Mouse (Mus musculus): ENCODE results near the gene Zfp953. TPM values are rescaled to one million over a fixed set of nuclear protein-coding genes. Genes with fewer than 3 reads are reported as not detected.

The Zfp953 gene
- total RNA-seq (2023; ENCODE audit: inconsistent age): 7.8 to 9.4 TPM (median 7.9 TPM) in 4 replicates

DNA sequence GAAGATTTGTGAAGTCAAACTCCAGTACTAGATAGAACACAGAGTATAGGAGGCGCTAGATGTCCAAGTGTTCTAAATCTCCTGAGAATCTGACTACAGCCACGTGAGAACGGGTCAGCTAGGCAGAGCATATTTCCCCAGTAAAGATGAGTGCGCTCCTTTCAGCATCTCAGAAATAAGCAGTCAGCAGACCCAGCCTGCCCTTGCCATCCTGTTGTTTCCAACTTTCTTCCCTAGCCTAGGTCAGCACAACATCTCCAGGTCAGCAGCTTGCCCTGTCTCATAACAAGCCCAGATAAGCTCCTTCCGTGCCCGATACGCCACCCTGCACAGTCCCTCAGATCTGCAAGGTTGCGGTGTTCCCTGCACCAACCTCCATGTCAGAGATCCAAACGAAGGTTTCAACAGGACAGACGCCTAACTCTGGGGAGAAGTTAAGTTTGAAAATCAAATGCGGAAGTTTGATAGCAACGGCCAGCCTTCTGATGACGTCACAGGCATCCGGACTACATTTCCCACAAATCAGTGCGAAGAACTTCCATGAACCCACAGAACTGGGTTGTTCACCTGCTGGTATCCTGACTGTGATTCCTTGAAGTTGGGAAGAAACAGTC, at the start of gene Zfp953, which contains the start of gene Gm28044:
Gene Zfp953 (minus strand): TSS at position 475 of the 614 bp plus-strand sequence.
Gene Gm28044 (minus strand): TSS at position 406 of the 614 bp plus-strand sequence.

DNA sequence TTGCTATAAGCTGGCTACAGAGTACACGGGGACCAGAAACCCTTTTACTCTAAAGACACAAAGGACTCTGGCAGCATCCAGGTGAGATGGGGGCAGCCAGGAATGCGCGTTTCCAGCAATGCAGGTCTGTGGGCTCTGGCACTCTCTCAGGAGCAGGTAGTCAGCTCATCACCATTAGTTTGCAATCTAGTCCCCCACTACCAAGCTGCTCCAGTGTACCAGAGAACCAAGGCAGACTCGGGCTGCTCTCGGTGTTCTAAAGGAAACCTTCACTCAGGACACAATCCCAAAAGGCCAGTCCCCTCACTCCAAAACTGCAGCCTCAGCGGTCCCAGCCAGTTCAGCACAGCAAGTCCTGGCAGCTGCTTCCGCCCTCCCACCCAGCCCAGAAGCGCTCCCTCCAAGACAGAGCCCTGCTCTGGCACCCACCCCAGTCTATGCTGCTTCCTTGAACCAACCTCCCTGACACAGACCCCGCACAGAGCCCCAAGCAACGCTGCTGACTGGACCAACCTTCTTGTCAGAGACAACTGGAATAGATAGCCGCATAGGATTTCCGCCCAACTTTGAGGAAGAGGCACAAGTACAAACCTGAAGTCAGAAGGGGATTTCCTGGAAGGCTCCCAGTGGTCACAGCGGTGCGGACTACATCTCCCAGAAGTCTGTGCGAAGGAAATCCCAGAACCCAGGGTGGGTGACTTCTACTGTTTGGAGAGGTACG, 38.9 kb upstream of the Zfp953 start, which contains the start of gene Zfp429:
Gene Zfp429 (minus strand): TSS at position 637 of the 721 bp plus-strand sequence.

DNA sequence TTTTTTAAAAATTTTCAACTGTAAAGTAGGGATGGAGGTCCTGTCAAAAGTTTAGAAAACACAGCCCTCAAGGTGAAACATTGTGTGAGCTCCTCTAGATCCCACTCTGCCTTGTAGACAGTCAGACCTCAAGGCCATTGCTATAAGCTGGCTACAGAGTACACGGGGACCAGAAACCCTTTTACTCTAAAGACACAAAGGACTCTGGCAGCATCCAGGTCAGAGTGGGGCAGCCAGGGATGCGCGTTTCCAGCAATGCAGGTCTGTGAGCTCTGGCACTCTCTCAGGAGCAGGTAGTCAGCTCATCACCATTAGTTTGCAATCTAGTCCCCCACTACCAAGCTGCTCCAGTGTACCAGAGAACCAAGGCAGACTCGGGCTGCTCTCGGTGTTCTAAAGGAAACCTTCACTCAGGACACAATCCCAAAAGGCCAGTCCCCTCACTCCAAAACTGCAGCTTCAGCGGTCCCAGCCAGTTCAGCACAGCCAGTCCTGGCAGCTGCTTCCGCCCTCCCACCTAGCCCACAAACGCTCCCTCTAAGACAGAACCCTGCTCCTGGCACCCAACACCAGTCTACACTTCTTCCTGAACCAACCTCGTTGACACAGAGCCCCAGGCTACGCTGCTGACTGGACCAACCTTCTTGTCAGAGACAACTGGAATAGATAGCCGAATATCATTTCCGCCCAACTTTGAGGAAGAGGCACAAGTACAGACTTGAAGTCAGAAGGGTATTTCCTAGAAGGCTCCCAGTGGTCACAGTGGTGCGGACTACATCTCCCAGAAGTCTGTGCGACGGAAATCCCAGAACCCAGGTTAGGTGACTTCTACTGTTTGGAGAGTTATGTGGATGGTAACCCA, 14.9 kb upstream of the Zfp953 start, which contains the start of the genes Gm28041 and Zfp456:
Gene Gm28041 (minus strand): TSS at position 684 of the 862 bp plus-strand sequence.
Gene Zfp456 (minus strand): TSS at position 761 of the 862 bp plus-strand sequence.

DNA sequence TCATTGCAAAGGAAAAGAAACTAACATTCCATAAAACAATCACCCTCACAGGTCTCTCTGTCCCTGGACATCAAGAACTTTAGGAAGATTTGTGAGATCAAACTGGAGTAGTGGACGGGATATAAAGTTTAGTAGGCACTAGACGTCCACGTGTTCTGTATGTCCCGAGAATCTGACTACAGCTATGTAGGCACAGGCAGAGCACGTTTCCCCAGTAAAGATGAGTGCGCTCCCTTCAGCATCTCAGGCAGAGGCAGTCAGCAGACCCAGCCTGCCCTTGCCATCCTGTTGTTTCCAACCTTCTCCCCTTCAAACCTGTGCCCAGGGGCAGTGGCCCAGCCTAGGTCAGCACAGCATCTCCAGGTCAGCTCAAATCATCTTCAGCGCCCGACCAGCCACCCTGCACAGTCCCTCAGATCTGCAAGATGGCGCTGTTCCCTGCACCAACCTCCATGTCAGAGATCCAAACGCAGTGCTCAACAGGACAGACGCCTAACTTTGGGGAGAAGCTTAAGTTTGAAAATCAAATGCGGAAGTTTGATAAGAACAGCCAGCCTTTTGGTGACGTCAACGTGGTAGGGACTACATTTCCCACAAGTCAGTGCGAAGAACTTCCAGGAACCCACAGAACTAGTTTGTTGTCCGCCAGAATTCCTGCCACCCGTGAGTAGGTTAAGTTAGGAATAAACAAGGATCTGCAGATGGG, 28.2 kb downstream of the Zfp953 start, which contains the start of gene Zfp595:
Gene Zfp595 (minus strand): TSS at position 552 of the 706 bp plus-strand sequence.

DNA sequence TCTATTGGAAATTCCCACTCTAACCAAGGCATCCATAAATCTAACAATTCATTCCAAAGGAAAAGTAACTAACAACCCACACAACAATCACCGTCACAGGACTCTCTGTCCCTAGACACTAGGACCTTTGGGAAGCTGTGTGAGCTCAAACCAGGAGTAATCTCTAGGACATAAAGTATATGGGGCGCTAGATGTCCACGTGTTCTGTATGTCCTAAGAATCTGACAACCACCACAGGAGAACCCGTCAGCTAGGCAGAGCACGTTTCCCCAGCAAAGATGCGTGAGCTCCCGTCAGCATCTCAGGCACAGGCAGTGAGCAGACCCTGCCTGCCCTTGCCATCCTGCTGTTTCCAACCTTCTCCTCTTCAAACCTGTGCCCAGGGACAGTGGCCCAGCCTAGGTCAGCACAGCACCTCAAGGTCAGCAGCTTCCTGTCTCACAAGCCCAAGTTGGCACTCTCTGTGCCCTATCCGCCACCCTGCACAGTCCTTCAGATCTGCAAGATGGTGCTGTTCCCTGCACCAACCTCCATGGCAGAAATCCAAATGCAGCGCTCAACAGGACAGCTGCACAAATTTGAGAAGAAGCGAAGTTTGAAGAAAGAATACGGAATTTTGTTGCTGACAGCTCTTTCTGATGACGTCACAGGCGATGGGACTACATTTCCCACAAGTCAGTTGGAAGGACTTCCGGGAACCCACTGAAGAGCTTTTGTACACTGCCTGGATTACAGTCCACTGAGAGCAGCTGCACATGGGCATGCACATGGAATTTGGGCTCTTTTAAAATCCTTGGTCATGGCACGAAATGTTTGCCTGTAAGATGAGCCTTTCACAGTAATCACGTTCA, 54.4 kb downstream of the Zfp953 start, which contains the start of gene Zfp457:
Gene Zfp457 (minus strand): TSS at position 664 of the 851 bp plus-strand sequence.

Other genes starting within 250 kb of the Zfp953 start
- 0.29 to 0.99 TPM (median 0.50 TPM) in 4 replicates for gene Rslcan18, start 244.3 kb downstream of the Zfp953 start, total RNA-seq (2023; ENCODE audit: inconsistent age)
- gene Zfp759, start 238.9 kb downstream of the Zfp953 start, total RNA-seq (2023; ENCODE audit: inconsistent age): 3.6 to 7.5 TPM (median 5.7 TPM) in 4 replicates
- gene Rsl1, start 187.4 kb downstream of the Zfp953 start, total RNA-seq (2023; ENCODE audit: inconsistent age): 10.3 to 17.8 TPM (median 12.6 TPM) in 4 replicates
- 2.8 to 3.3 TPM (median 3.1 TPM) in 4 replicates for gene Zfp455, start 166.1 kb downstream of the Zfp953 start, total RNA-seq (2023; ENCODE audit: inconsistent age)
- gene Zfp458, start 82.1 kb downstream of the Zfp953 start, total RNA-seq (2023; ENCODE audit: inconsistent age): 2.3 to 3.8 TPM (median 2.9 TPM) in 4 replicates
- gene Zfp457, start 54.1 kb downstream of the Zfp953 start, total RNA-seq (2023; ENCODE audit: inconsistent age): 2.0 to 3.5 TPM (median 2.8 TPM) in 4 replicates
- gene Zfp595, start 28.0 kb downstream of the Zfp953 start, total RNA-seq (2023; ENCODE audit: inconsistent age): 11.3 to 16.0 TPM (median 13.5 TPM) in 4 replicates
- 2.5 to 6.7 TPM (median 6.6 TPM) in 3 of 4 replicates, not detected in the other for gene Gm28044, start 69 bp downstream of the Zfp953 start, total RNA-seq (2023; ENCODE audit: inconsistent age)
- gene Gm28041, start 15.1 kb upstream of the Zfp953 start, total RNA-seq (2023; ENCODE audit: inconsistent age): 2.2 to 4.9 TPM (median 4.1 TPM) in 4 replicates
- gene Zfp456, start 15.2 kb upstream of the Zfp953 start, total RNA-seq (2023; ENCODE audit: inconsistent age): 7.2 to 10.0 TPM (median 9.6 TPM) in 4 replicates
- gene Zfp429, start 39.2 kb upstream of the Zfp953 start, total RNA-seq (2023; ENCODE audit: inconsistent age): 12.8 to 16.8 TPM (median 14.1 TPM) in 4 replicates
- 1.7 to 2.6 TPM (median 2.5 TPM) in 4 replicates for gene Zfp459, start 60.8 kb upstream of the Zfp953 start, total RNA-seq (2023; ENCODE audit: inconsistent age)
- gene Zfp874a, start 91.0 kb upstream of the Zfp953 start, total RNA-seq (2023; ENCODE audit: inconsistent age): 5.8 to 9.0 TPM (median 7.8 TPM) in 4 replicates
- gene Zfp874b, start 123.7 kb upstream of the Zfp953 start, total RNA-seq (2023; ENCODE audit: inconsistent age): 7.0 to 17.0 TPM (median 10.2 TPM) in 4 replicates
- 9.4 to 11.2 TPM (median 10.4 TPM) in 4 replicates for gene Zfp58, start 139.9 kb upstream of the Zfp953 start, total RNA-seq (2023; ENCODE audit: inconsistent age)
- gene Gm26965, start 165.5 kb upstream of the Zfp953 start, total RNA-seq (2023; ENCODE audit: inconsistent age): 0.78 to 1.1 TPM in 2 of 4 replicates, not detected in the others
- 20.7 to 26.4 TPM (median 23.8 TPM) in 4 replicates for gene Zfp87, start 165.6 kb upstream of the Zfp953 start, total RNA-seq (2023; ENCODE audit: inconsistent age)
- gene Zfp748, start 193.2 kb upstream of the Zfp953 start, total RNA-seq (2023; ENCODE audit: inconsistent age): 8.5 to 9.6 TPM (median 8.9 TPM) in 4 replicates
- 16.4 to 18.3 TPM (median 17.3 TPM) in 4 replicates for gene Zfp729b, start 249.1 kb upstream of the Zfp953 start, total RNA-seq (2023; ENCODE audit: inconsistent age)

Measured in B cell, adult (primary cell).